Mouse (Mus musculus) kidney, postnatal 10 days (tissue): ENCODE results near the gene Tnip1.

Experiments
- DNase-seq: peaks from one replicate; pipeline ENCODE4 v3.0.0; 2021; ENCODE audit warnings: mixed read lengths

The Tnip1 gene

DNA sequence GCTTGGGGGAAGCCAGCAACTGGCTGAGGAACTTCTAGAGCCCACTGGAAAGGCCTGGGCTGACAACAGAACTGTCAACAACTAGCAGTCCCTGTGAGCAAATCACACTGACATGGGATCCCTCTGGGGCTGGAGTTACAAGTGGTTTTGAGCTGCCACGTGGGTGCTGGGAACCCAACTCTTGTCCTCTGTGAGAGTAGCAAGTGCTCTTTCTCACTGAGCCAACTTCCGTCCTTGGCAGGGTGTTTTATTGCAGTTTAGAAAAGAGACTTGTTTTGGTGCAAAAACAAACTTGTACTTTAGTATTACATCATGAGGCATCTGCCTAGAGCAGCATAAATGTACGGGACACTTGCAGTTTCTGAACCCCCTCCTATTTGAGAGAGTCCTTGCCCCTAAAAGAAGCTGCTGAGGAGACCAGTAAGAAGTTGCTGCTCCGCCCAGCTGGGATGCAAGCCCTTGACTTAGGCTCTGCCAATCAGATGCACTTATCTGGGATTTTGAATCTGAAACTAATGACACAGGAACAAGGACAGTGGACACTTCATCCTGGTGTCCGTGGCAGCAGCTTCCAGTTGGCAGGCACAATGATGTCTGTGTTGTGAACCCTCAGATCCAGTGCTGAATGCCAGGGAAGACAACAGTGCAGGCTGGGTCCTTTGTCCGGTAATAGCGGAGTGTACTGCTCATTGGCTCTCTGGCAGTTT lies 90.7 kb downstream of the Tnip1 start:
- DNase-seq = no peak

DNA sequence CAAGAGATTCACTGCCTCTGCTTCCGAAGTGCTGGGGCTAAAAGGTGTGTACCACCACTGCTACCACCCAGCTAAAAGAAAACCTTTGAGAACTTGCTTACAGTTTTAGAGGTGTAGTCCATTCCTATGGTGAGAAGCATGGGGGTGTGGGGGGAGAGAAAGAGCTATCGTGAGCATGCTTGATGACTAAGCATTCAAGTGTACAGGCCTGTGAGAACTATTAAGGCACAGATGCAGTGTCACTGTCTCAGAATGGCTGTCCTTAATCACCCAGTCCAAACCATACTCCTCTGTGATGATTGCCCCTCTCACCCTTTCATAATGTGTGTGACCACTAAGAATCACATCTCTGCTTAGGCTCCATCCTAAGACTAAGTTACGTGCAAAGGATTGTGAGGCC lies 93.4 kb downstream of the Tnip1 start:
- DNase-seq = no peak

GRCm38 (mm10) chr11:54868445-54868844 lies 94.3 kb downstream of the Tnip1 start:
- no peak for DNase-seq

DNA sequence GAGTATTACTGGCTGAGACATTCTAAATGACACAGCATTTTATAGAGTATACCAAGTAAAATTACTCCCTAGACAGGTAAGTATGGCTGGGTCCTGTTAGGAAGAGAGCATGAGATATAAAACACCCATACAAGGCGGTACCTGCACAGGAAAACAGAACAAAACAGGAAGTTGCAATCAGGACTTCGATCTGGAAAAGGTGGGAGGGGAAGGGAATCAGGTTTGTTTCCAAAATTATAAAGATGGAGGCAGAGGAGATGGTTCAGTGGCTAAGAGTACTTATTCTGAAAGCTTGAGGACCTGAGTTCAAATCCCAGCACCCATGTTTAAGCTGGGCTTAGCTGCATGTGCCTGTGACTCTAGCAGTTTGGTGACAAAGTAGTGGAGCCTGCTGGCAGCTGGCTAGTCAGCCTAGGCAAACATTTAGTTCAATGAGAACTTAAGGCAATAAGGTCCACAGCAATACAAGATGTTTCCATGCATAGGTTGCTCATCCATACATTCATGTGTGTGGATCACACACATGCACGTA lies 94.7 kb downstream of the Tnip1 start:
- DNase-seq = no peak

DNA sequence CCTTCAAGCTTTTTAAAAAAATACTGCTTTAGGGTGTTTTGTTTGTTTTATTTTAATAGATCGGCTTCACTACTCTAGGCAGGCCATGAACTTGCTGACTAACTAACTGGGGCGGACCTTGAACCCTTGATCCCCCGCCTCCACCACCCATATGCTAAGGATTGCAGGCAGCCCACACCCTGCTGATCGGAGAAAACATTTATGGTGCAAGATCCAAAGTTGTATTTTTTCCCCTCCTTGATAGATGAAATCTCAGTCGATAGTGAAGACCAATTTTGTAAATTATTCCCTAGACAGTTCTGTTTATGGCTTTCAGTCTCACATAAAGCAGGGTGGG lies 95.7 kb downstream of the Tnip1 start:
- peak; percentile 70 for DNase-seq

DNA sequence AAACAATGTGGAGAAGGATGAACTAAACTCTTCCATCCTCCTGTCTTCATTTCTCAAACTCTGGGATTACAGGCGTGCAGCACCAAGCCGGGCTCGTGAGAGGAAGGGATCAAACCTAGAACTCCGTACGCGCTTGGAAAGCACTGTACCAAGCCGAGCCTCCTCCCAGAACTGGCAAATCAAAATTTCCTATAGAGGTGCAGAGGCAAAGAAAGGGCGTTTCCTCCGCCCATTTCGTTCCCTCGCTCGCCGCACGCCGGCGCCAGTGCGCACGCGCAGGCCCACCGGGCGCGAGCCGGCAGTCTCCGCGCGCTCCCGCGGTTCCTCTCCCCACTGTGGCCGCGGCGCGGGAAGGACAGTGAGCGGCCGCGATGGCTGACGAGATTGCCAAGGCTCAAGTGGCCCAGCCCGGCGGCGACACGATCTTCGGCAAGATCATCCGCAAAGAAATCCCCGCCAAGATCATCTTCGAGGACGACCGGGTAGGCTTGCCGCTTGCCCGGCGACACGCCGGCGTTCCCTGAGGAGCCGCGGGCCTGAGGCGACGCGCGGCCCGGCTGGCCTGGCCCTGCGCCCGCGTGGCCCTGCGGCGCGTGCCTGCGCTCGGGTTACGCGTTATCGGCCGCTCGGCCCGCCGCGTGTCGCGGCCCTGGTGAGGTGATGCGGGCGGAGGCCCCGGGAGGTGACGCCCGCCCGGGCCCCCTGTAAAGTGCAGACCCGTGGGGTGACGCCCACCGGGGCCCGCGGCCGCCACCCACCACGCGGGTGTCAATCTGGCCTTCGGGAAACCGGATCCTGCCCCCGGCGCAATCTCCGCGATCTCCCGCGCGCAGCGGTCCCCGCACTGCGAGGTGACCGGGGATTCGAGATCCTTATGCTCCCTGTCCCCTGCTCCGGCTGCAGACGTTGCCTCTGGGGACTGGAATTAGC lies 96.3 kb downstream of the Tnip1 start, which contains the start of gene Hint1:
Gene Hint1, plus strand, starts transcription at position 265 of the 930 bp plus-strand sequence.
- DNase-seq = peak; percentile 94

GRCm38 (mm10) chr11:54865330-54866085 lies 97.2 kb downstream of the Tnip1 start:
- no peak for DNase-seq

- DNase-seq = peak; percentile 72
Observed at GRCm38 (mm10) chr11:54862621-54863520, 99.8 kb downstream of the Tnip1 start.

- no peak for DNase-seq
Observed at GRCm38 (mm10) chr11:54861471-54862420, 101.0 kb downstream of the Tnip1 start.
